Mouse (Mus musculus) embryonic facial prominence, embryonic 14.5 days (tissue): ENCODE measurements at regions not wholly inside any gene's neighbourhood (a gene's known extent, or its start where the extent isn't known, plus 50 kb on each side); places are given as distances from the start of the nearest gene placed in this dataset.
A peak's percentile ranks its signal among the peaks of the same experiment; 100 is the strongest.

Source experiments
- ATAC-seq: fragments of 200-750 bp; cut with Nextera tagmentation; 2 replicates; pipeline ENCODE4 v1.8.0; 2017; ENCODE audit warnings: low read depth, moderate number of reproducible peaks, moderate TSS enrichment
- DNase-seq: peaks from one replicate; pipeline ENCODE4 v3.0.0-alpha.2; 2015; ENCODE audit warnings: low spot score
- H3K27ac ChIP-seq: fragments of 300-500 bp; sonication (generic); replicated peaks from 2 replicates; pipeline ENCODE4 v1.5.1; 2014; ENCODE audit warnings: low read depth, mild to moderate bottlenecking, low read length, moderate library complexity
- H3K27me3 ChIP-seq: fragments of 300-500 bp; sonication (generic); replicated peaks from 2 replicates; pipeline ENCODE4 v1.6.1; 2014; ENCODE audit warnings: low read length; ENCODE audit not compliant: control insufficient read depth, insufficient read depth
- H3K36me3 ChIP-seq: fragments of 300-500 bp; sonication (generic); 2 replicates; pipeline ENCODE4 v1.6.1; 2014; ENCODE audit warnings: low read length, mixed read lengths; ENCODE audit not compliant: control insufficient read depth, insufficient read depth
- H3K4me1 ChIP-seq: fragments of 300-500 bp; sonication (generic); 2 replicates; pipeline ENCODE4 v1.6.1; 2014; ENCODE audit warnings: antibody characterized with exemption, low read length; ENCODE audit not compliant: control insufficient read depth, insufficient read depth
- H3K4me2 ChIP-seq: fragments of 300-500 bp; sonication (generic); 2 replicates; pipeline ENCODE4 v1.6.1; 2014; ENCODE audit warnings: low read depth, mild to moderate bottlenecking, low read length, moderate library complexity, mixed read lengths
- H3K4me3 ChIP-seq: fragments of 300-500 bp; sonication (generic); 2 replicates; pipeline ENCODE4 v1.5.1; 2014; ENCODE audit warnings: low read depth, mild to moderate bottlenecking, low read length
- H3K9ac ChIP-seq: fragments of 300-500 bp; sonication (generic); 2 replicates; pipeline ENCODE4 v1.6.1; 2014; ENCODE audit warnings: low read depth, mild to moderate bottlenecking, low read length, moderate library complexity, mixed read lengths
- H3K9me3 ChIP-seq: fragments of 300-500 bp; sonication (generic); 2 replicates; pipeline ENCODE4 v1.6.1; 2016; ENCODE audit warnings: low read length; ENCODE audit not compliant: control insufficient read depth
- WGBS: fragments of 180-500 bp; shearing (Covaris S2); extraction: QIAGEN DNeasy Blood & Tissue Kit; methylation state at CpG from one replicate; pipeline ENCODE4 v1.1.7; 2014; 5-methylcytosine and 5-hydroxymethylcytosine counted together

DNA sequence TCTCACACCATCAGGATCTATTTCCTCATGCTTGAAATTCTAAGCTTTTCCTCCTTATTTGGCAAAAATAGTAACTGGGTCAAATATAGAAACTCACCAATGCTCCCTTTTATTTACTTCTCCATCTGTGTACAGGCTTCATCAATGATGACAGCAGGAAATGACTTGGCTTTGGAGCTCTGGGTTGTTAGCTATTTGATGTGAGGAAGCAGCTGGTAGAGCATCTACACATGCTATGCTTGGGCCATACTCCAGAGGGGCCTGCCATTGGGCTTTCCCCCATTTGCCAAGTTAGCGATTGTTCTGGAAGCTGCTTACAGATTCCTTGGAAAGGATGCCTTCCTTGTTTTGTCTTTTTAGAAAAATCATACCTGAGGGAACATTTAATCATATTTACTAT is 181.5 kb upstream of the F9 start:
- no peaks in the 10 kb centered on the region for H3K4me1 ChIP-seq
- no peaks in the 10 kb centered on the region for H3K36me3 ChIP-seq
- ATAC-seq (no peak), DNase-seq (peak; percentile 0)
- H3K27ac ChIP-seq, result no peak overlapping the region
- H3K4me2 ChIP-seq, result no peak overlapping the region
- no peaks in the 10 kb centered on the region for H3K9me3 ChIP-seq
- no peak overlapping the region for H3K9ac ChIP-seq
- WGBS, result 79% methylated on average over 1 of the region's 1 CpGs
- no peaks in the 10 kb centered on the region for H3K27me3 ChIP-seq
- no peak overlapping the region for H3K4me3 ChIP-seq
